Mouse (Mus musculus): ENCODE measurements around the gene Rab7b.

Gene Rab7b

DNA sequence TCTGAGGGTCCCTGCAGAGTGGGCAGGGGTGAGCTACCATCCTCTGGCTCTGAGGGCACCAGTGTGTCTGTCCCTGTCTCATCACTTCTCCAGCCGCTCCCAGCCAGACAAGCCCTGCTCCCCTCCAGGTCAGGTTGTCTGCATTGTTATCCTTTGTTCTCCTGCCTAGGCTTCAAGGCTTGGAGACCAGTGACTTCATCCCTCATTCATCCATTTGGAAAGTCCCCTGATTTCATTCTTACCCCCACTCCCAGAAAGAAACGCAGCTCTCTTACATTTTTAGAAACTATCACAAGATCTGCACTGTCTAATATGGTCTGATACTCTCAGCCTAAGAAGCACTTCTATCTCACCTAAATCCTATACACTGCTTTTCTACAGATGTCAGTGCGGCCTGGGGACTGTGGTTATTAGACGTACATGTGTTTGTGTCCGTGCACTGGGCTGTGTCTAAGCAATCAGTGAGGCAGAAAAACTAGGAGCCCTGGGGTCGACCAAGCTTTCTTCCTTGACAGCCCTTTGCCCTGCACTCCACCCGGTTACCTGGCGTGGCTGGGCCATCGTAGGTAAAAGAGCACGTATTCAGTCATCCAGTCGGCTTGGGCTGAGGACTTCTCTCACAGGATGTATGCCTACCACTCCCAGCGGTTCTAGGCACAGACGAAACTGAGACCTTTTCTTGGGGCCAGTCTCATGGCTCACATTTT lies 45.1 kb downstream of the Rab7b start:
- in situ Hi-C loops (cut with MboI; ENCODE audit: unreplicated experiment in 2 of 2): no loop called here

DNA sequence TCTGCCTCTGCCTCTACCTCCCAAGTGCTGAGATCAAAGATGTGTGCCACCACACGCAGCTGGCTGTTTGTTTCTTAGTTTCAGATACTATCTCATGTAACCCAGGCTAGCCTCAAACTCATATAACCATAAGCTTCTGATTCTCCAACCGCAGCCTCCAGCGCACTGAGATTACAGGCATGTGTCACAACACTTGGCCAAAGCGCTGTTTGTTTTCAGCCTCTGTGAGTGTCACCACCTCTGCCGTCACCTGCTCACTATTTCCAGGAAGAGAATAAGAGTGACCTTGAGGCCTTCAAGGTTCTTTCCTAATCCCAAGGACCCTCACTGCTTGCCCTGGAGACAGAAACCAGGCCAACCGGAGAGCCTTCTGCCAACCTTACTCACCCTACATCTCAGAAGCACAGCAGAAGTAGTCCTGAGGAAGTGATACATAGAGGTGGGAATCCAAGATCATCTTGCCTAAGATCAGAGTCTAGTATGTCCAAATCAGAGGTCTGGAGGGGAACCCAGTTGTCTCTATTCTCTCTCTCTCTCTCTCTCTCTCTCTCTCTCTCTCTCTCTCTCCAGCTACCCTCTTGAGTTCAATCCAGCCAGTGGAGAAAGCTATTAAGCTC lies 46.3 kb downstream of the Rab7b start:
- in situ Hi-C loops (cut with MboI; ENCODE audit: unreplicated experiment in 2 of 2): no loop called here

DNA sequence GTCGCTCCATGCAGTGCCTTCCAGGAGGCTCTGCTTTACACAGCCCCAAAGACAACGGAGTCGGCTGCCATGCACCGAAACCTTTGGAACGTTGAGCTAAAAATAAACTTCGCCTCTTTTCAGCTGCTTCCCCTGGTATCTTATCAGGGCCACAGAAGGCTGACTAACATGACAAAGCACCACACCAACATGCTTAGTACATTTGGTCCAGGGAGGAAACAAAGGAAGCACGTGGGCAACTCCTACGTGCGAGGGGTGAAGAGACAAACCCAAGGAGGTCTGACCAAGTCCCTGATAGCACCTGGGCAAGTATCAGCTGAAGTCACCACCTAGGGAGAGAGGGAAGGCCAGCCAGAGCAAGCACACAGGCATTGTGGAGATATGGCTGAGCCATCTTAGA lies 48.0 kb downstream of the Rab7b start:
- in situ Hi-C loops (cut with MboI; ENCODE audit: unreplicated experiment in 2 of 2): no loop called here

DNA sequence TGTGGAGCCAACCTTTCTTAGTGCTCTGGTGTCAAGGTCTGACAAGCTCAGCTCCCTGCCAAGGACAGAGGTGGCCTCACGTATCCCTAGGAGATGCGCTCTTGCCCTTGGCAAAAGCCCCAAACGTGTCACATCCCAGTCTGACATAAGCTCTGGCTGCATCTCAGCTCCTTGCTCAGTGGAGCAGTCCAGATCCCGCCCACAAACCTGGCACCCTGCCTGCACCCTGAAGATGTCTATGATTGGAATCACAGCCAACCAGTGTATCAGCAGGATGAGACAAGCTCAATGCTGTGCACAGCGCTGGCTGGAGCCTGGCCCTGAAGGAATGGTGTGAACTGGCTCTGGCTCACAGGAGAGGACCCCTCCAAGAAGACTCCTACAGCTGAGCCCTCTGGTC lies 48.8 kb downstream of the Rab7b start:
- in situ Hi-C loops (cut with MboI; ENCODE audit: unreplicated experiment in 2 of 2): no loop called here

DNA sequence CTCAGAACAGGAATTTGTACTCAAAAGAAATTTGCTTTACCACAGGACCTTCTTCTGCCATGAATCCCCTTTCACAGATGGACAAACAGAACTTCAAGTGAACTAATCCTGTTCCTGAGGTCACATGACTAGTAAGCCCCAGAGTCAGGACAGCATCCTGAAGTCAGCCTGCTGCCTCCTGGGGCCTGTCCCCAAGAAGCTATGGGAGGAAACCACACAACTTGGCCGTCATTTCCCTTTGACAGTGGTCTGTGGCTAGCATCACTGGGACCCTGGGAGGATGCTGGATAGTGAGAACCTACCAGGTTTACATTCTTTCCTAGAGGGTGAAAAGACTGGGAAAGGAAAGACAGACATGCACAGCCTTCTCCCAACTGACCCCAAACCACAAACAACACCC lies 50.3 kb downstream of the Rab7b start:
- in situ Hi-C loops (cut with MboI; ENCODE audit: unreplicated experiment in 2 of 2): no loop called here

DNA sequence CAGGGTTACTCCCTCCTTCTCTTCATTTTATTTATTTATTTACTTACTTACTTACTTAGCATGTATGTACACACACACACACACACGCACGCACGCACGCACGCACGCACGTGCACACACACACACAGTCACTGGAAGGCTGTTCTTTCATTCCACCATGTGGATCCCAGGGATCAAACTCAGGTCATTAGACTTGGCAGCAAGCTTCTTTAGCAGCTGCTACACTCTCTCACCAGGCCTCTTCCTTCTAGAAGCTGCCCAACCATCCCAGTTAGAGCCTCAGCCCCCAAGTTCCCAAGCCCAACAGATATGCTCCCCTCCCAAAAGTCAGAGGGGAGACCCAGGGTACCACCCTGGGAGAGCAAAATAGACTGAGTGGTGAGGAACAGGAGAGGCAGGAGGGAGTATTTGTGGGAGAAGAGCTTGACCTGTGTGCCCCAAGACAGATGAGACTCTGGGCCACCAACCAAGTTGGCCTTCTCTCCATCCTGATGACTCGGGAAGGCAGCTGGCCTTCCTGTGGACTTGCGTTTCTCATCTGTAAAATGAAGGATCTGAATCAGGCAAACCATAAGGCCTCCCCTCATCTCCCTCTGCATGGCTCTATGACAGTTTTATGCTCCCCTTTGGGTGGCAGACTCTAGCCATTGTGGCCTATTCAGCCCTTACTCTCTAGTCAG lies 51.1 kb downstream of the Rab7b start:
- in situ Hi-C loops (cut with MboI; ENCODE audit: unreplicated experiment in 2 of 2): loop anchor here in 1 of 2 experiments (10.0 kb wide), 1 partner anchor 455 kb away; no protein-coding TSS in a partner anchor

DNA sequence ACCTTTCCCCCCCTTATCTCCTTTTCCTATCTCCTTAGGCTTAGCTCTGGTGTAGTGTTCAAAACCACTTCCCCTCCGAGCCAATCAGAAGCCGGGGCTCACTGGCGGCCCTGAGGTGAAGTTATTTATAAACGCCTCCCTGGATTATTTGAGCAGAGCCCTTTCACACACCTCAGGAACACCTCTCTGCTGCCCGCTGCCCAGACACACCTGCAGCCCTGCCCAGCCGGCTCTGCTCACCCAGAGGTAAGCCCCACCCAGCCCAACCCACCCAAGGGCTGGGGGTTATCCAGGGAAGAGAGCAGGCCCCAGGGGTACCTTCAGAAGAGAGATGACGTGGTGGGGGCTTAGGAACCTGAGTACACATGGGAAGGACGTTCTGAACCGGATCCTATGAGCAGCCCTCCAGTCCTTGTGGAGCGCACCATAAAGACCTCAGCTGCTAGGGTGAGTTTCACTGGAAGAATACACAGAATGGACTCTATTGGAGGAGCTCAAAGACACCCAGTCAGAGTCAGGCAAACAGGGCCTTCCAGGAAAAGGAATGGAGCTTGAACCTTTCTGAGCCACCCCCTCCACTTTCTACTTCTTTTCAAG lies 55.5 kb downstream of the Rab7b start, which contains the start of gene Slc26a9:
TSS of gene Slc26a9 (plus strand) at position 155 of the 597 bp plus-strand sequence.
- in situ Hi-C loops (cut with MboI; ENCODE audit: unreplicated experiment in 2 of 2): loop anchor here in 1 of 2 experiments (10.0 kb wide), 1 partner anchor 459 kb away; no protein-coding TSS in a partner anchor

DNA sequence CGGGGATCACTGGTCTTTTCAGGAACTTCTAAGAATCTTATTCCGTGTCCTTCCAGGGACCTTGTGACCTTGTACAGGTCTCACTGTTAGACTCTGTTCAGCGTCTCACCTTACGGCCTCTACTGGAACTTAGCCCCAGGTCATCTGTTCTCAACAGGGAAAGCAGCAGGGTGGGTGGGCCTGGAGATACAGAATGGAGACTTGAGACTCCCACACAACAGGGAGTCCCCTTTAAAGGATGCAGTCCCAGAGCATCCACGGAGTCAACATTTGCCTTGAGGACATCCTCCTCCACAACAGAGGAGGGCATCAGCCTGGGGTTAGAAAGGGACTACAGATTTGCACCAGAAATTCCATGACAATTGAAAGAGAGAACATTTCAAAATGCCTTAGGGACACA lies 56.9 kb downstream of the Rab7b start:
- in situ Hi-C loops (cut with MboI; ENCODE audit: unreplicated experiment in 2 of 2): loop anchor here in 1 of 2 experiments (10.0 kb wide), 1 partner anchor 461 kb away; no protein-coding TSS in a partner anchor

DNA sequence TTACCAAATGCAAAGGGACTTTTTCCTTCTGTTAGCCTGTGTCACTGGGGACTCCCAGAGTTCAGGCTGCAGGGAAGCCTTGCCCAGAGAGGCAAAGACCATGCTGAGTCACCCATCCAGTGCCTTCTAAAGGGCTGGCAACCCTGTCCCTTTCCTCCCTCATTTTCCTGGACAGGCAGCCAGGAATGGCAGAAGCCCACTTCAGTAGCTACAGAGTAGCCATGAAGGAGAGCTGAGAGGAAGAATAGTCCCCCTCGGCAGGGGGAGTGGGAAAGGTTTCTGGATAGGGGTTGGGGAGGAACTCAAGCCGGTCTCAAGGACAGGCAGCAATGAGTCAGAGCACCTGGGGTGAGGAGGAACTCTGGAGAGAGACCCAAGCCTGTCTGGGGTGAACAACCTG lies 59.3 kb downstream of the Rab7b start:
- in situ Hi-C loops (cut with MboI; ENCODE audit: unreplicated experiment in 2 of 2): loop anchor here in 1 of 2 experiments (10.0 kb wide), 1 partner anchor 463 kb away; no protein-coding TSS in a partner anchor

DNA sequence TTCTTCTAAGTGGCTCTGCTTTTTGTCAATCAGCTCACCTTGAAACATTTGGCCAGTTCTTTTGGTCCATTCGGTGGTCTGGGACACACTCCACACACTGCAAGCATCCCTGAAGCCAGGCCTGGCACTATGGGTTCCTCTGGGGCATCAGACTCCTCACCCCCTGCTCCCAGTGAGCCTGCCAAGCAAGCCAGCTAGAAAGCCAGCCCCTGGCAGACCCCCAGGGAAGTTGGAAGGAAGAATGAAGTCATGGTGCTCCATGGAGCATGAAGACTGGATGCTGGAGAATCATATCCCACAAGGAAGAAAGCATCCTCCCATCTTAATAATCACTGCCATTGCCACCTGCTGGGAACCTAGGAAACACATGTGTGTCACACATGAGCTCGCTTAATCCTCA lies 60.1 kb downstream of the Rab7b start:
- in situ Hi-C loops (cut with MboI; ENCODE audit: unreplicated experiment in 2 of 2): loop anchor here in 1 of 2 experiments (10.0 kb wide), 1 partner anchor 464 kb away; no protein-coding TSS in a partner anchor

DNA sequence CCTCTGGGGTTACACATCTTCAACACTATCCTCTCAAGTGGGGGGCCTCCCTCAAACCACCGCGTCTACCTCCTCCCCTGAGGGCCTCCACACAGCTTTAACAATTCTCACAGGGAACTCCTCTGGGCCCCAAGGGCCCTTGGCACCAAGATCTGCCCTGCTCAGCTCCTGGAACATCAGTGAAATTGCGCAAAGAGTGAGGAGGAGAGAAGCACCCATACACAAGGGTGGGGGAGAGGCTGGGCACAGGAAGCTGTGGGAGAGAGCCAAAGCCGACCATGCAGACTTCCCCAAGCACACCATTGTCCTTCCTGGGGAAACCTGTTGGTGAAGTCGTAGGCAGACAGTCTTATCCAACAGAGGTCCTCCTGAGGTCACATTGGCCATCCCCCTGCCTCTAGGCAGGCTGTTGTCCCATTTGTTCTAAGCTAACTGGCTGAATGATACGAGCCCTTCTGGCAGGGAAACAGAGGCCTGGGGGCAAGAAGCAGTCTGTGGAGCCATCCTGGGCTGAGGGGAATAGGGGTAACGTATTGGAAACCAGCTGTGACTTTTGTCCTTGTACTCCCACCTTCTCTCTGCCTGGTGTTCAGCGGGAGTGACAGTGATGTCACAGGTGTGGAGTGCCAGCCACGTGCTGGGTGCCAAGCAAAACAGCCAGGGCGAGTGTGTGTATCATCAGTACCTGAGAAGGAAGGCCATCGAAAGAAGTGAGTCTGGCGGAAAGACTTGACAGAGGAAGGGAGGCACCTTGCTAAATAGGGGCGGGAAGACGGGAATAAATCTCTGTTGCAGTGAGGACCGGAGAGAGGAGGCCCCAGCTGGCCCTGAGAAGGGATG lies 61.4 kb downstream of the Rab7b start:
- in situ Hi-C loops (cut with MboI; ENCODE audit: unreplicated experiment in 2 of 2): loop anchor here (10.0 to 25.0 kb wide), 2 partner anchors 463 to 465 kb away; partner anchors contain the start of gene Ikbke (in 1 of the 2)

DNA sequence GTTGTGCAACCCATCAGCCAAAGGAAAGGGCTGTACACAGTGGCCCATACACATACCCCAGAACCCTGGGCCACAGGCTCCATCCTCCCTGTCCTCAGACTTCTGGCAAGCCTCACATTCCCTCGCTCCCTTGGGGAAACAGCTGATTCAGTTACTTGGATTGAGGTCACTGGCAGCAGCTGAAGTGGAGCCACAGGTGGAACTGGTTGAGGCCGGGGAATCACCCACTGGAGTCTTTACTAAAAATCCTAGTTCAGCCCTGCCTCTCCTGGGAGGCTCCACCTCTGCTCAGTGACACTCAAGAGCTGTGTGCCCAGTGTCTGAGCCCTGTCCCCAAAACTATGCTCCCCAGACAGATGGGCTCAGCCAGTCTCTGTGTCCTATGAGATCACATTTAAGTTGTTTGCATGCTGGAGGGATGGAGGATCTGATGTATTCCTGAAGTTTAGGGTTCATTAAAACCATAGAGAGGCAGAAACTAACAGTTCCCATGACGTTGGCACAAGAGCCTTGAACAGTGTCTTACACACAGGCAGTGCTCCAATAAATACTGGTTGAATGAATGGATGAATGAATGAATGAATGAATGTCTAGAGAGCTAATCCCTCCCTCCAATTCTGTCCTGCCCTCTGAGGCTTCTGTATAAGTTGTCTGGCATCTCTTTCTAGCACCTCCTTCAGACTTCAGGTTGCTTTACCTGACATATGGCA lies 62.8 kb downstream of the Rab7b start:
- in situ Hi-C loops (cut with MboI; ENCODE audit: unreplicated experiment in 2 of 2): loop anchor here in 1 of 2 experiments (25.0 kb wide), 1 partner anchor 464 kb away; the partner anchor contains the start of gene Ikbke

DNA sequence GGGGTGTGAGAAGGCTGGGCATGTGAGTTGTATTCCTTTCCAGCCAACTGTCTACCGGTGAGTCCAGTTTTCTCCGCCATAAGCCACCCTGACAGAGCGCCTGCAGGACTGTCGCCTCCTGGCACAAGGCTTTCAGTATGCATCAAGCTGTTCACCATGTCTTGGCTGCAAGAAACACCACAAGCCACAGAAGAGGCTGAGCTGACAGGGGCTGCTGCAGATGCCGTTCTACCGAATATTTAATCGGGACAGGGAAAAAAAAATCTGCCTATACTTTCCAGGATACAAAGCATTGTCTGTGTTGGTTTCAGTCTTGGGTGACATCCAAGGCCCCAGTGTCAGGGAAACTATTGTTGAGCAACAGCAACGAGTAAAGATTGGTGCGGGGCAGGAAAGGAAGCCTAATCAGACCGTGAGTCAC lies 63.4 kb downstream of the Rab7b start:
- in situ Hi-C loops (cut with MboI; ENCODE audit: unreplicated experiment in 2 of 2): loop anchor here in 1 of 2 experiments (25.0 kb wide), 1 partner anchor 465 kb away; the partner anchor contains the start of gene Ikbke

DNA sequence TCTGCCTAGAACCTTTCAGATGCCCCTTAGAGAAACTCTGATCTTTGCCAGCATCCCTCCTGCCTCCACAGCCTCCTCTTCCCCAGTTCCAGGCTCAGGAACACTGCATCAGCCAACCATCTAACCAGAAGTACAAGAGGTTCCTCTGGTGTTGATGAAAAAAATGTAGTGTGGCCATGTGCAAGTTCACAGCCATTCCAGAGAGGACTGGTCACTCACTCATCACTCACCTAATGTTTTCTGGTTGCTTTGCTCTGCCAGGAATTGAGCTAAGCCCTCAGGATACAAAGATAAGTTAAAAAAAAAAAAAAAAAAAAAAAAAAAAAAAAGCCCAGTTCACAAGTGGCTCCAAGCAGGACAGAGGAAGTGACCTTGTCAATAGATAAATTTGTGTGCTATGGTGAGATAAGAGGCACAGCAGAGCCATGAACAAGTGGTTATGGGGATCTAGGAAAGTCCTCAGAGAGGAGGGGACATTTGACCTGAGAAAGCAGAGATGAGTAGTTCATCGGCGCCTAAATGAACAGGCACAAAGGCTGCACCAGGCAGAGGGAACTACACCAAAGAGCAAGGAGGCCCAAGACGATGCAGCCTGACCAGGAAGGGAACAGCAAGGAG lies 65.8 kb downstream of the Rab7b start:
- in situ Hi-C loops (cut with MboI; ENCODE audit: unreplicated experiment in 2 of 2): loop anchor here in 1 of 2 experiments (25.0 kb wide), 1 partner anchor 467 kb away; the partner anchor contains the start of gene Ikbke

DNA sequence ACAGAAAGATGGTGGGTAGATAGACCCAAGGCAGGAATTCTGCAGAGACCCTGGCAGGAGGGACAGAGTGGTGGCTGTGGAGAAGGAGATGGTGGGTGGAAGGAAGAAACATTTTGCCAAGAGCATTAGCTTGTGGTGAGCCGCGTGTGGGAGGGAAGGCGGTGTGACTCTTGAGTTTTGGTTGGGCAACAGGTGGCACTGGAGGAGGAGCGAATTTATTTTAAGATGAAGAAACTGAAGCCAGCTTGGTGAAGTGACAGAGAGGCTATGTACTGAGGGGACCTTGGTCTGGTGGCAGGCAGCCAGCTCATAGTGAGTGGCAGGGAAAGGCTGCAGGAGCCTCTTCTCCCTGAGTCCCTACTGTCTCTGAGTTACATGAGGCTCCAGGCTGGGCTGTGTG lies 66.4 kb downstream of the Rab7b start:
- in situ Hi-C loops (cut with MboI; ENCODE audit: unreplicated experiment in 2 of 2): loop anchor here in 1 of 2 experiments (25.0 kb wide), 1 partner anchor 468 kb away; the partner anchor contains the start of gene Ikbke

DNA sequence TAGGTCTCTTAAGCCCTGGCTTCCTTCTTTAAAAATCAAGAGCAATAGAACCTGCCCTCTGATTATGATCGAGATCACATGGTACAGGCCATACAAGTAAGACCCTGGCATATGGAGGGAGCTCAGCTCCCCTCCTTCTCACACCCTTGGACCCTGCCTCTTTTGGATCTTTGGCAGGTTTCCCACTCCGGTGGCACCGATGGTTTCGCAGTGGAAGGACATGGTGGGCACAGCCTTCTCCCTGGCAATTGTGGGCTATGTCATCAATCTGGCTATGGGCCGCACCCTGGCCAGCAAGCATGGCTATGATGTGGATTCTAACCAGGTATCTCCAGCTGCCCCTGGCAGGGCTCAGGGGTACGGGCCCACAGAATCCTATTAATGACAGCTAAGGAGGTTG lies 68.7 kb downstream of the Rab7b start:
- in situ Hi-C loops (cut with MboI; ENCODE audit: unreplicated experiment in 2 of 2): loop anchor here in 1 of 2 experiments (25.0 kb wide), 1 partner anchor 470 kb away; the partner anchor contains the start of gene Ikbke

DNA sequence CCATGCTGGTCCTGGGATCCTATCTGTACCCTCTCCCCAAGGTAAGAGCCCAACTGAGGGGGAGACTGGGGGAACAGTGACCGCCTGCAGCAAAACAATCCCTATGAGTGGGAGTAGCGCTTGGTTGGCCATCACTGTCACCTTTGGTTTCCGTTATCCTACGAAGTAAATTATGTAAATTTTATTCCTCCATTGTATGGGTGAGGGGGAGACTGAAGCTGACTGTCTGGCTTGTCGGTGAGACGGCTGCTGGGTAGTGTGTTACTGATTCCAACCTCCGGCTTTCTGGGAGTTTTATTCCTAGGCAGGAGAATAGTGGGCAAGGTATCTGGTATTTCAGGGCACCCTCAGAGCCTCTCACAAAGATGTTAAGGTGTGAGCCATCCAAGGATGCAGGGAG lies 70.3 kb downstream of the Rab7b start:
- in situ Hi-C loops (cut with MboI; ENCODE audit: unreplicated experiment in 2 of 2): loop anchor here in 1 of 2 experiments (25.0 kb wide), 1 partner anchor 471 kb away; the partner anchor contains the start of gene Ikbke

Measured in v-Abl transformed pro-B cells (cell line).